Mouse (Mus musculus): ENCODE results near the gene Sfn.

GRCm38 (mm10) chr4:133595538-133595937 lies 6.4 kb downstream of the Sfn start:
- TF ChIP-seq USF1 (IDR thresholded peaks at IDR 0.05; ENCODE audit: low read depth) (no peak), E2F4 (IDR thresholded peaks at IDR 0.05; ENCODE audit: insufficient read depth) (no peak), POLR2A (IDR thresholded peaks at IDR 0.05; ENCODE audit: insufficient read length, low read depth) (no peak), POLR2AphosphoS2 (IDR thresholded peaks at IDR 0.05; ENCODE audit: insufficient read length, low read depth) (no peak), MYOD1 (IDR thresholded peaks at IDR 0.05; ENCODE audit: control insufficient read depth in 1 of 3, insufficient read length in 2 of 3, low read depth in 2 of 3) (no peak), MAX (IDR thresholded peaks at IDR 0.05; ENCODE audit: low read depth) (no peak), SRF (IDR thresholded peaks at IDR 0.05; ENCODE audit: control insufficient read depth, insufficient read length, low read depth) (no peak), TCF3 (IDR thresholded peaks at IDR 0.05; ENCODE audit: insufficient read length, low read depth) (no peak), CEBPB (IDR thresholded peaks at IDR 0.05; ENCODE audit: insufficient read depth, poor library complexity, severe bottlenecking) (no peak), TCF12 (IDR thresholded peaks at IDR 0.05; ENCODE audit: insufficient read depth, poor library complexity, severe bottlenecking) (no peak), MYOG (IDR thresholded peaks at IDR 0.05; ENCODE audit: control insufficient read depth in 1 of 3, insufficient read depth in 1 of 3, insufficient read length in 2 of 3, low read depth in 2 of 3) (no peak)

All from myocyte (in vitro differentiated cells).